Mouse (Mus musculus) 3134 (cell line): ENCODE measurements around the gene Cdkl2.
A peak's percentile ranks its signal among the peaks of the same experiment; 100 is the strongest.

Experiments
- DNase-seq: peaks from one replicate; pipeline ENCODE4 v3.0.0-alpha.2; 2011; ENCODE audit warnings: low spot score; ENCODE audit not compliant: insufficient read length; ENCODE audit errors: extremely low read depth

Gene Cdkl2

DNA sequence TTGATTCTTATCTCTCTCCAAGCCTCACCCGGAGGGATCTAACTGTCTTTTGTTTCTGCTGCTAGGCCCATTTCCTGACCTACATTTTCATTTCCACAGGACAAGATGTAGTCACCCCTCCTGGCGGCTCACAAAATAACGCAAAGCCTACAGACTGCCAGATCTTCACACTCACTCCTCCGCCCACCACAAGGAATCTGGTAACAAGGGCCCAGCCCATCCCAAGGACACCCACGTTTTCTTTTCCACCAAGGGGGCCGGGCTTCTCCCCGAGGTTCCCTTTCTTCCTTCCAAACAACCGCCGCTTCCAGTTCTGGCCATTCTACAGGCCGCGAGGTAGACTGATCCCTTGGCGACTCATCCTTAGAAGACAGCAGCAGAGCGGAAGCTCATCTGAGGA, 49.1 kb downstream of the Cdkl2 start:
- no peak for DNase-seq

DNA sequence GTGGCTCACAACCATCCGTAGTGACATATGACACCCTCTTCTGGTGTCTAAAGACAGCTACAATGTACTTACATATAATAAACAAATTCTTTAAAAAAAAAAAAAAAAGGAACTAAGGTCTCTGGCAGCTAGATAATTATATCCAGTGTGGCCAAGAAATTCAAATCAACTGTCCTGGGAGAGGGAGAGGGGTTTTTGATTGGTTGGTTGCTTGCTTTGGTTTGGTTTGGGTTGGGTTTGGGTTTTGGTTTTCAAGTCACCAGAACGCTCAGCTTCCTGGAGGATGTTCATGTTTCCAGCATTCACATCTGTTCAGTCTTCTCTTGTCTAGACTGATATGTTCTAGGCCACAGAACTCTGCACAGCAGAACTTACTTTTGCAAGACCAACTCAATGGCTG, 50.6 kb downstream of the Cdkl2 start:
- no peak for DNase-seq

- no peak for DNase-seq
Measured at GRCm38 (mm10) chr5:91991191-91991937, 52.3 kb downstream of the Cdkl2 start.

DNA sequence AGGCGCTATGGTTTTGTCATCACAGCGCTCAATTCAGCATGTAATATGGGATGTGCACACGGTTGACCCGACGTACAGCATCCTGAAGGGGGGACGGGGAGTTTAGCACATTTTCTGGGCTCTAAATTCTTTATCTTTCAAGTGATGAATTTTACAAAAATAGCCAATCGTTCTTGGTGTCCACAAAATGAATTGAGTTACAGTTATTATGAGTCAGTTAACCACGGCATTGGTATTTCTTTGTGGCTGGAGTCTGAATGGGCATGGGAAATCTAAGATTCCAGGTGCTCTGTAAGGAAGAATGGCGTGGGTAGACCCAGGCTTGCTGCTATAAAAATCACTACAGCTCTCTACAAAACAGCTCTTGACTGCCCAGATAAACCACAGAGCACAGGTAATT, 54.4 kb downstream of the Cdkl2 start:
- DNase-seq = no peak

DNA sequence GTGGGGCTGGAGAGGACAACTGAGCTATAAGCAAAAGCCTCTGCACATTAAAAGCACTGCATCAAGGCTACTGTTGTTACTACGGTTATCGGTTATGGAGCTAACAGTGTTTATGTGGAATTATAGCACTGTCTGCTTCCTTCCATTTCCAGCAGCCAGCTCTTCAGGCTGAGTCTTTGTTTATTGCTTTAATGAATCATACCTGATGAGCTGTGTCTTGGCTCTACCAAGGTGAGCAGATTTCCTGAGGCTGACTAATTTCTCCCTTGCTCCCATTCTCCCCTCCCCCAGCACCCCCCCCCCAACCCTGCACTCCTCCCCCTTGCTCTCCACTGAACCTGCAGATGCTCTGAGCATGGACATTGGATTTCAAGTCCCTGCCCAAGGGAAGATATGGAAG, 55.9 kb downstream of the Cdkl2 start:
- DNase-seq = no peak

GRCm38 (mm10) chr5:91987236-91987635, 56.4 kb downstream of the Cdkl2 start, which contains the start of gene Odaph:
Gene Odaph, plus strand, starts transcription at chr5:91987475.
- no peak for DNase-seq

- DNase-seq = peak; percentile 49
Measured at GRCm38 (mm10) chr5:91985721-91986120, 58.0 kb downstream of the Cdkl2 start.

DNA sequence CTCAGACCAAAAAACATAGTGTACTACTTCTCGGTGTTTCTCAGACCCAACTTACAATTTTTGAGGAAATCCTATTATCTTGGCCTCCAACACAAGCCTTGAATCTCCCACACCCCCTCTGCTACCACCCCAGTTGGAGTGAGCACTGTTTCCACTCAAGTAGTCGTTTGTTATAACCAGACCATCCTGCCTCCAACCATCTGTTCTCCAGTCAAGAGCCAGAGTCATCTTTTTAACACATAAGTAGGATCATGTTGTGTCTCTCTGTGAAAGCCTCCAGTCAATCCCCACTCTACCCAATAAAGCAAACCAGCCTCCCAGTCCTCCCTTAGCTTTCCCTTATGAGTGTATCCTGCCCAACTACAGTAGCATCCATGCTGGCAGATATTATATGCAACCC, 60.2 kb downstream of the Cdkl2 start:
- no peak for DNase-seq

GRCm38 (mm10) chr5:91981176-91981840, 62.4 kb downstream of the Cdkl2 start:
- DNase-seq = no peak

GRCm38 (mm10) chr5:91977397-91977770, 66.3 kb downstream of the Cdkl2 start:
- DNase-seq = no peak

GRCm38 (mm10) chr5:91976566-91977396, 66.9 kb downstream of the Cdkl2 start:
- no peak for DNase-seq

DNA sequence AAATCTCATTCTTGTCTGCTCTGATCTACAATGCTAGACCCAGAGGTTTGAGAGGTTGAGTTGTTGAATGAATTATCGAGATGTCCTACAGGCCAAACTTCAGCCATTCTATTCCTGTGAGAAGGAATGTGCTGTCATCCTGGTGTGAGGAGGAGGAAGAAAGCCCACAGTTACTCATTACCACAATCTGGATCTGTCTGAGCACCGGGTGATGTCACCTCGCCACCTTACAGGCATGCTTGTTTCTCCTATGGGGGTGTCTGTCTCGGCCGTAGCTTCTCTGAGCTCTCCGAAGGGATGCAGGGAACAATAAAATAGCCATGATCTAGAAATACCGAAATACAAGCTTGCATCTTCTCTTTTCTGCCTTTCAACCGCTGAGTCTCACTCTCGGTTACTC, 67.9 kb downstream of the Cdkl2 start:
- no peak for DNase-seq

DNA sequence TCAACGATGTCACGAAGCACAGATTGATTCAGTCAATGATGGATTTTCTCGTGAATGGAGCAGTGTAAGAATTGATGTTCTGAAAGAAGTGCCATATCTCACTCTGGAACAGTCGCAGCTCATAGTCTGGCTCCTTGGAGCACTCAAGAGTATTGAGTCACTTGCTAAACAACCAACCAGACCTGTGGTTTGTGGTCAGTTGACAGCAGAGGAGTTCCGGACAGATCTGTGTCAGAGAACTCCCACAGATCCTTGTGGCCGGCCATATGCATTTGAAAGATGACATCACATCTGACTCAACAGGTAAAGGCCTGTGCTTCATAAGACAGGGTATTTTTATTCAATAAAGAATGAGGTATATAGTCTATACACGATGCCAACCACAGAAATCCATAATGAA, 69.7 kb downstream of the Cdkl2 start:
- DNase-seq = peak; percentile 39

GRCm38 (mm10) chr5:91972046-91972445, 71.6 kb downstream of the Cdkl2 start:
- no peak for DNase-seq

- DNase-seq = peak; percentile 95
Measured at GRCm38 (mm10) chr5:91962639-91963440, 80.8 kb downstream of the Cdkl2 start, which contains the start of gene Rchy1. Gene Rchy1, minus strand, starts transcription at chr5:91963068.

DNA sequence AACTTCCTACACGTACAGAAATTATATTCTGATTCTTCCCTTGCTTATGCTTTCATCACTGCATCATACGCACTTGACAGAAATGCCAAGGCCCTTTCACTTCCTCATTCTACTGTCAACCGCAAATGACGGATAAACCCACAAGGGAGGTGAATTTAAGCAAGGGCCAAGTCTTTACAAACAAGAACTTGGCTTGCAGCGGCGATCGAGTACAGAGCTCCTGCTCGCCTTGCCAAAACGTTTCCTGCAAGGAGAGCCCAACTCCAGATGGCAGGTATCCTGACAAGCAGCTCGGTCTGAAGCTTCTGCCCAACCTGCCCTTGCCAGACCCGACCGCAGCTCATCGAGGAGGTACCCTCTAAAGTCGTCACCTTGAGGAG, 81.4 kb downstream of the Cdkl2 start:
- DNase-seq = no peak

GRCm38 (mm10) chr5:91961370-91961769, 82.3 kb downstream of the Cdkl2 start:
- DNase-seq = no peak

DNA sequence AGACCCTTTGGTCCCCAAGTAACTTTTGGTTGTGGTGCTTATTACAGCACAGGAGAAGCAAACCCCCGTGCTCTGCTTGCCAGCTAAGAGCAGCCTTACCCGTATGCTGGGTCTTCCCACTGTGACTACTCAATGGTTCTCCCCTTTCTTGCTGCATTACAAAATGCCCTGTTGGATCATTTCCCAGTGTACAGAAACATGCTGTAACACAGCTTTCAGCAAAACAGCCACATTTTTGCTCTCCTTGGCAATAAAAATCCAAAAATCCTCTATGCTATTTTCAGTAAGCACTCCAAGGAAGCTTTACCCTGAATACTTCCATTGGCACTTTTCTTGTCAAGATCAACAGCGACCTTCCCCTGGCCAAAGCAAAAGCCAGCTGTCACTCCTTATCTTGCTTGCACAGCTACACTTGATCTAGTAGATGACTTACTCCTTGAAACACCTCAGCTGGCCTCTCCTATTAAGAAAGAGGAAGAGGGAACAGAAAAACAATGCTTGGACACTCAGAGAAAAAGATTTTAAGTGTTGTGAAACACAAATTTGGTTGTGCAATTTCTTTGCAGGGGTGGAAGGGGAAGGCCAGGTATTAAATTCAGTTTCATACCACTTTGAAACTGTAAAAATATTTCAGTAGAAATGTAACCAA, 83.0 kb downstream of the Cdkl2 start:
- DNase-seq = no peak

DNA sequence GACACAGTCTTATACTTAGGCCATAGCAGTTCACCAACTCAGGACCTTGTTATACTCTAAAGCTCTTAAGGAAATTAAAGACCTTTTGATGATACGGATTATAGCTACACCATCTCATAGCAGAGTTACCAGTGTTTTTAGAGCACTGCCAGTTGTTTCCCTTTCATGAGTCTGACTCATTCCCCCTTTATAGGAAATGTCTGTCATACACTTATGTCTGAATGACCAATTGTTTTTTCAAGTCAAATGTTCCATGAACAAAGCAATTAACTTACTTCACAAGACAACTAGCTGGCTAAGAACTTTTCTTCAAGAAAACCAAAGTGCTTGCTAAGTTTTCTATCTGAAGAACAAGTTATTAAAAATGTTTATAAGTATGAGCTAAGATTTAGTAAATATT, 83.7 kb downstream of the Cdkl2 start:
- DNase-seq = peak; percentile 17

DNA sequence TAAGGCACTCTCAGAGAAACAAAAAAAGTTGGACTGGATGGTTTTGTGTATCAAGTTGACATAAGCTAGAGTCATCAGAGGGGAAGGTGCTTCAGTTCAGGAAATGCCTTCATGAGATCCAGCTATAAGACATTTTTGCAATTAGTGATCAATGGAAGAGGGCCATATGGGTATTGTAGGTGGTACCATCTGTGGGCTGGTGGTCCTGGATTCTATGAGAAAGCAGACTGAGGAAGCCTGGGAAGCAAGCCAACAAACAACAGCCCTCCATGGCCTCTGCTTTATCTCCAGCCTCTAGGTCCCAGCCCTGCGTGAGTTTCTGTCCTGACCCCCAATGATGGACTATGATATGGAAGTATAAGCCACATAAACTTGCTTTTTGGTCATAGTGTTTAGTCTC, 84.6 kb downstream of the Cdkl2 start:
- DNase-seq = no peak
